Mouse (Mus musculus): ENCODE measurements around the gene Mettl2. TPM values are rescaled to one million over a fixed set of nuclear protein-coding genes. Genes with fewer than 3 reads are reported as not detected.

The Mettl2 gene
- polyA plus RNA-seq, 1 experiment from 2014 or later: 31.9 TPM

DNA sequence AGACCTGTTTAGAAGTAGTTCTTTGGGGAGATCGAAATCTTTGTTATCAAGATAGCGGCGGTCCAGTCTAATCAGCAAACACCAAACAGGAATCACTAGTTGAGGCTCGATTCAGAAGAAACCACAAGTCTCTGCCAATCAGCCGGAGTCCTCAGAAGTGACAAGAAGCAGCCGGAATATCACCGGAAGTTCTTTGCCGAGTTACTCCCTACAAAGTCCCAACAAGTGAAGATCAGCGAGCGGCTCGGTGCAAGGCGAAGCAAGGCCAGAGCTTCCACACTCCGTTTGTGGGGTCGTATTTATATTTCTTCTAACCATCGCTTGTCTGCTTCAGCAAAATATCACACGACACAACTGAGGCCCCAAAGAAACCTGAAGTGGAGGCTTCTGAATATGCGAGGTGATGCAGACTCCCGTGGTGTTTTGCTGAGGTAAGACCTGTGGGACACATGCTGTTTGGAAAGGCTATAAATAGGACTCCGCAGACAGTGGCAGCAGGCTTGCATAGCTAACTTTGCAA is 30.6 kb downstream of the Mettl2 start:
- Histone ChIP-seq H3K4me2 (no peak overlapping the region), H3K9me3 (replicated peaks) (no peaks in the 10 kb centered on the region), H3K9ac (no peak overlapping the region), H3K27me3 (no peaks in the 10 kb centered on the region; the same call in 1 of the 2 replicates), H3K4me1 (peaks cover 9% of the 10 kb centered on the region), H3K36me3 (ENCODE audit: poor library complexity, severe bottlenecking) (no peaks in the 10 kb centered on the region), H3K27ac (no peak overlapping the region), H3K4me3 (no peak overlapping the region)
- ATAC-seq: no peak
- WGBS: 88% methylated on average over 19 of the region's 19 CpGs

DNA sequence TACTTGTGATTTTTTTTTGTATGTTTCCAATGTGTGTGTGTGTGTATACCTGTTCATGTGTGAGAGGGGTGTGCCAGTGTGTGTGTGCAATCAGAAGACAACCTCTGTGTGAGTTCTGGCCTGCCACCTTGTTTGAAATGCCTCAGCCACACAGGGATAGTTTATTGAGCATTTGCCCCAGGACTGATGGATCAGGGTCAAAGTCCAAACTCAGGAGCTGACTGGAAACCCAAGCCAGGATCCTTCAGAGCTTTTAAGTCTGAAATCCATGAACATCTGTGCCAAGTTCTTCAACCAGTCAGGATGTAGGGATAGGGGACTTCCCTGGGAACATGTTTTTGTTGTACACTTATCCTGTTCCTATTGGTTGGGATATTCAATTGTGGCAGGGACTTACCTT is 31.8 kb downstream of the Mettl2 start:
- H3K9me3 ChIP-seq (replicated peaks): peaks cover 8% of the 10 kb centered on the region; the same call in 1 of the 2 replicates
- H3K27me3 ChIP-seq: no peaks in the 10 kb centered on the region; the same call in 1 of the 2 replicates
- H3K4me1 ChIP-seq: peaks cover 7% of the 10 kb centered on the region
- H3K9ac ChIP-seq: no peak overlapping the region
- ATAC-seq: no peak
- no peaks in the 10 kb centered on the region for H3K36me3 ChIP-seq (ENCODE audit: poor library complexity, severe bottlenecking)
- H3K27ac ChIP-seq: no peak overlapping the region
- no peak overlapping the region for H3K4me2 ChIP-seq
- H3K4me3 ChIP-seq: no peak overlapping the region

DNA sequence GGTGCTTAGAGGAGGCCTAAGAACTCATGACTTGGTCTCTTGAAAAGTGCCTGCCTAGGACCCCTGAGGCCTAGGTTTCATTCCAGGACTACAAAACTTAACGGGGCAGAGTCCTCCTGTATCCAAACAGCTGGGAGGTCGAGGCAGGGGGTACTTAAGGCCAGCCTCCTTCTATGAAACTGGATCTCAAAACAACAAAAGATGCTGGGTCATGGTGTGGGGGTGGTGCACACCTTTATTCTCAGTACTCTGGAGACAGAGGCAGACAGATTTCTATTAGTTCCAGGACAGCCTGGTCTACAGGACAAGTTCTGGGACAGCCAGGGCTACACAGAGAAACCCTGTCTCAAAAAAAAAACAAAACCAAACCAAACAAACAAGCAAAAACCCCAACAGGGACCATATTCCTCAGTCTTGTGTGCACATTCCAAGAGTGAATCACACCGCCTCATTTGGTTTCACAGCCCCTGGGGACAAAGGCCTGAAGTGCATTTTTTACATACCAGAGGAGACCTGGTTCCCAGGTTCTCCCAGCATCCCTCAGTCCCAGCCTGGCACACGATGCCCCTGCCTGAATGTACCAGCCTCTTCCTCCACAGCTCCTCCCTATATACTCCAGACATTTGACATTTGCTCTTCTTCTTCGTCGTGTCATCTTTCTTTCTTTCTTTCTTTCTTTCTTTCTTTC is 33.6 kb downstream of the Mettl2 start:
- 58% methylated on average over 6 of the region's 6 CpGs for WGBS
- Histone ChIP-seq H3K9me3 (replicated peaks) (peaks cover 12% of the 10 kb centered on the region), H3K9ac (no peak overlapping the region), H3K27me3 (no peaks in the 10 kb centered on the region; the same call in 1 of the 2 replicates), H3K4me2 (no peak overlapping the region), H3K36me3 (ENCODE audit: poor library complexity, severe bottlenecking) (no peaks in the 10 kb centered on the region), H3K4me1 (no peaks in the 10 kb centered on the region), H3K27ac (no peak overlapping the region), H3K4me3 (no peak overlapping the region)
- no peak for ATAC-seq

DNA sequence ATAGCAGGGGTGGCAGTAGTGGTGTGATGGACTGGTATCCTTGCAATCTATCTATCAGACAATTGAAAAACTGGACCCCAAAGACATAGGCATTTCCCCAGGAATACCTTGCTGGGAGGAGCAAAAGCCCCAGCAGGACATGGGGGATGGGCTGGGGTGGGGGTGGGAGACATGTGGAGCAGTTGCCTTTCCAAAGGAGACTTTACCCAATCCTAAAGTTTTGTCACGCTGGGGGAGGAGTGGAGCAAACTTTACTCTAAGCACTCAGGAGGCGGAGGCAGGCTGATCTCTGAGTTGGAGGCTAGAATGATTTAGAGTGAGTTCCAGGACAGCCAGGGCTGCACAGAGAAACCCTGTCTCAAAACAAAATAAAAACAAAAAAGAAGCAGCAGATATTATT is 35.2 kb downstream of the Mettl2 start:
- Histone ChIP-seq H3K4me3 (no peak overlapping the region), H3K27me3 (no peaks in the 10 kb centered on the region), H3K9ac (no peak overlapping the region), H3K27ac (no peak overlapping the region), H3K9me3 (replicated peaks) (peaks cover 21% of the 10 kb centered on the region), H3K36me3 (ENCODE audit: poor library complexity, severe bottlenecking) (no peaks in the 10 kb centered on the region), H3K4me1 (no peaks in the 10 kb centered on the region), H3K4me2 (no peak overlapping the region)
- 88% methylated on average over 2 of the region's 2 CpGs for WGBS
- ATAC-seq: no peak

DNA sequence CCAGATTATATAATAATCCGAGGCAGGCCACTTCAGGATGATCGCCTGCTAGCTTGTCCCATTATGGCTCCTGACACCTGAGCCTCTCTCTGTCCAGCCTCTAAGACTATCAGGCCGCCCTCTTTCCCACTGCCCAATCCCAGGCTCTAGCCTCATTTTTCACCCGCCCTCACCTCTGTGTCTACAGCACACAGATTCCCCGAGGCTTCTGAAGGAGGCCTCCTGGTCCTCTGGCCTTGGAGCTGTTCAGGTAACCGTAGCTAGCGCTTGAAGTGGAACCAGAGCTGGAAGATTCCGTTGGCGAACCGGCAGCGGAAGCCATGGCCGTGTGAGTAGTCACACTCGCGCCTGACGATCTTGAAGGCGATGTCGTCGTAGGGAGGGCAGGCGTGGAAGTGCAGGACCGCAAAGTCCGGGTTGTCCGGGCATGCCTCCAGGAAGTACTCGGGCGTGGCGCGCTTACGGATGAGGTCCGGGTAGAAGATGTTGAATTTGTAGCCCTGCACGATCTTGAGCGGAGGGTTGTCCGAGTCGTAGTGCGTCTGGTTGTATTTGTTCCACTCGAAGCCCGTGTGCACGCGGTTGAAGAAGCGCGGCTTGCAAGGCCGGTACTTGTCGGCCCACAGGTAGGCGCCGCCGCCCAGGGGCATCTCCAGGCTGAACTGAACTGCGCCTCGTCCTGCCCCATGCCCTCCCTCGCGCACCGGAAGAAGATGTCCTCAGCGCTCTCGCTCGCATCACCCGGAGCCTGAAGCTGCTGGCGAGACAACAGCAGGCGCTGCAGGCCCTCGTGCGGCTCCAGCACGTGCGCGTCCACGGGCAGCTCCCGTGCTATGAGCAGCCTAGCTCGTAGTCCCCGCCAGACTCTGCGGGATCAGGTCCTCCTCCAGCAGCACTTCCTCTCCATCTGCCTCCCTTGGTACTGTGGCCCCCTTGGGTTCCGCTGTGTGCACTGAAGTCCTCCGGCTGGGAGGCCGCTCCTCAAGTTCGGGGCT is 38.6 kb downstream of the Mettl2 start:
- Histone ChIP-seq H3K27ac (no peak overlapping the region), H3K36me3 (ENCODE audit: poor library complexity, severe bottlenecking) (no peaks in the 10 kb centered on the region), H3K4me3 (no peak overlapping the region), H3K27me3 (no peaks in the 10 kb centered on the region), H3K4me1 (no peaks in the 10 kb centered on the region), H3K9me3 (replicated peaks) (peaks cover 21% of the 10 kb centered on the region), H3K9ac (no peak overlapping the region), H3K4me2 (no peak overlapping the region)
- ATAC-seq: no peak
- 86% methylated on average over 69 of the region's 69 CpGs for WGBS

DNA sequence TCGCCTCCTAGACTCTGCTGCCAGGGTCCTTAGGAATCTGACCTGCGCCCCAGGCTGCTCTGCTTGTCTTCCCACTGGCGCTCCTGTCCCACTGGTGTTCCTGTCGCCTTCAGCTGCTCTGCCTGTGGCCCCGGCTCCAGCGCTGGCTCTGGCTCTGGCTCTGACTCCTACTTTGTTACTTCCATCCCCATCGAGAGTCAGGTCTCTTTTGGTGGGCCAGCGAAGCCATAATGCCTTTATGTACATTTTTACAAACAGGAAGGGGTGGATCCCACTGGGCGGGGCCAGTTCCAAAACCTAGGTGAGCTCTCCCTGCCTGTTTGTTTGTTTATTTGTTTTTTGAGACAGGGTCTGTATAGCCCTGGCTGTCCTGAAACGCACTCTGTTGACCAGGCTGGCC is 40.6 kb downstream of the Mettl2 start:
- Histone ChIP-seq H3K9me3 (replicated peaks) (peaks cover 21% of the 10 kb centered on the region), H3K4me3 (no peak overlapping the region), H3K36me3 (ENCODE audit: poor library complexity, severe bottlenecking) (no peaks in the 10 kb centered on the region), H3K27ac (no peak overlapping the region), H3K27me3 (no peaks in the 10 kb centered on the region), H3K4me1 (no peaks in the 10 kb centered on the region), H3K9ac (no peak overlapping the region), H3K4me2 (no peak overlapping the region)
- no peak for ATAC-seq
- WGBS: 92% methylated on average over 10 of the region's 10 CpGs

DNA sequence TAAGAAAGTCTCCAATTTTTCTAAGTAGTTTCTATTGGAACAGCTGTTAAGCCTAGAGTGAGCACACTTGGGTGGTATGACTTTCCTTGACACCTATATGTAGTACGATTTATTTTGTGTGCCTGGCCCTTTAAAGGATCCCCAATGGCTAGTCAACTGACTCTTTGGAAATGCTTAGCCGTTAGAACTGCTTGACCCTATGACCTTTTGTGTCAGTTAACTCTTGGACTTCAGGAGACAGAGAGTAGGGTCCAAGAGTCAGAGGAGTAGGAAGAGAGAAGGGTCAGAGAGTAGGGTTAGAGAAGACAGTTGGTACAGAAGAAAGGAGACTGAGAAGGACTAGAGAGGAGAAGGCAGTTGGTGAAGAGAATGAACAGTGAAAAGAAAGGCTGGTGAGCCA is 52.3 kb downstream of the Mettl2 start, which contains the start of gene Tlk2:
Gene Tlk2 (plus strand): TSS at position 292 of the 400 bp plus-strand sequence.
- 53% methylated on average over 2 of the region's 2 CpGs for WGBS
- Histone ChIP-seq H3K4me1 (peaks cover 22% of the 10 kb centered on the region), H3K9ac (no peak within 1 kb of the TSS), H3K27me3 (no peaks in the 10 kb centered on the region), H3K4me2 (peak within 1 kb of the TSS; percentile 77), H3K9me3 (replicated peaks) (no peaks in the 10 kb centered on the region), H3K36me3 (ENCODE audit: poor library complexity, severe bottlenecking) (peaks cover 12% of the 10 kb centered on the region; the same call in 1 of the 2 replicates), H3K27ac (0 out of 2 replicates have a peak within 1 kb of the TSS, but pooled peaks have one; percentile 19), H3K4me3 (peak within 1 kb of the TSS; percentile 93)
- no peak for ATAC-seq

DNA sequence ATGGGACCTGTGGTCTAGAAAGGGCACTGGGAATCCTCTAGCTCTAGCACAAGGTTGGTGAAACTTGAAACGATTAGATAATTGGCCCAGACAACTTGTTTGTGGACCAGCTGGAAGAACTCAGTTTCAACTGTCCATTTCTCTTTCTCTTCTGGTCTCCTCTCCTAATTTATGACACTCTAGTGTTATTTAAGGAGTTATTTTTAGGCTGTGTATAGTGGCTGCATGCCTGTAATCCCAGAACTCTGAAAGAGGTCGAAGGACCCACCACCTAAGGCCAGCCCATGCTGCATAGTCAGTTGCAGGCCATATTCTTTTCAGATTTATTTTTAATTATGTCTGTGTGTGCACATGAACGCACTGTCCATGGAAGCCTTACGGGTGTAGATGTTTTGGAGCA is 53.3 kb downstream of the Mettl2 start:
- Histone ChIP-seq H3K4me1 (peaks cover 22% of the 10 kb centered on the region), H3K9me3 (replicated peaks) (no peaks in the 10 kb centered on the region), H3K27me3 (no peaks in the 10 kb centered on the region), H3K27ac (peak overlapping the region; percentile 19; the same call in 1 of the 2 replicates), H3K4me2 (peak overlapping the region; percentile 77), H3K9ac (no peak overlapping the region), H3K4me3 (peak overlapping the region; percentile 93), H3K36me3 (ENCODE audit: poor library complexity, severe bottlenecking) (peaks cover 17% of the 10 kb centered on the region)
- no peak for ATAC-seq
- 96% methylated on average over 4 of the region's 4 CpGs for WGBS

DNA sequence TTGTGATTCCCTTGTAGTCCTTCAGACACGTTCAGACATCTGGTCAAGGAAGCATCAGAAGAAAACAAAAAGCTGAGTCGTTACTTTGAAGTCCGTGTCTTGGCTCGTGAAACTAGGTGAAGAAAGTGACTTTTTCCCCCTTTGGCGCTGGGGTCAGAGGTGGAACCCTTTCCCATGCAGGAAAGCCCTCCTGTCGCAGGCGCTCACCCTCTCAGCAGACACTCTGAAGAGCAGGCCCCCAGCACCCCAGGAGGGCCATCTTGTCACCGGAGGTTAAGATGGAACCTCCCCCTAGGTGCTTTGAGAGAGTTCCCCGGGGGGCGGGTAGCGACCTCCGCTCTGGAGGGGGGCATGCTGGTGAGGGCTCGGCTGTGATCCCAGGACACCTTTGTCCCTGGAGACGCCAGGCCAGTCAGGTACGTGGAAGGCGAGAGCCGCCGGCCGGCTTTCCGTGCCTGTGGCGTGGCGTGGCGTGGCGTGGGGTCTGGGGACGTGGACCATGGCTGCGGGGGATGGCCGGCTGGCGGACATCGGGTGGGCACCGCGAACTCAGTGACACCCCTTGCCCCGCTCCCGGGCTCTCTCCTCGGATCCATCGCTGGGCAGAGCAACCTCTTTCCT is 54.4 kb downstream of the Mettl2 start:
- H3K27me3 ChIP-seq: no peaks in the 10 kb centered on the region
- WGBS: under 1% methylated on average over 35 of the region's 35 CpGs

DNA sequence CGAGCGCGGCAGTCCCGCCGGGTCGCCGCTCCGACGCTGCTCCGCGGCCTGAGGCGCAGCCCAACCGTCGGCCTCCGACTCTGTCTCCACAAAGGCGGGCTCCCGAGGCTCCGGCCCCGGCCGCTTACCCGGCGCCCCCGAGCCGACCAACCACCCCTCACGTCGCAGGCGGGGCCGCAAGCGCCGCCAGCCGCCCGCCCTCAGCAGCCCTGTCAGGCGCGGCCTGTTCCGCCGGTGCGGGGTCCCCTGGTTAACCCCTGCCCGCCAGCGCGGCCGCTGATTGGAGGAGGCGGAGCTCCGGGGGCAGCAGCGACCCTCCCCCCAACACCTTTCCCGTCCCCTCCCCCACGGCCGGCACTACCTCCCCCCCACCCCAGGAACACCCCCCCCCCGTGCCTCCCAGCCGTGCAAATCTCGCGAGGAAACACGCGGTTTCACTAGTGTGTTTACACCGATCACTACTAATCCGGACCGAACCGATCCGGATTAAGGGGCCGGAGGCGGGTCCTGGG is 55.0 kb downstream of the Mettl2 start:
- H3K4me1 ChIP-seq: peaks cover 22% of the 10 kb centered on the region
- peak overlapping the region; percentile 99 for H3K9ac ChIP-seq
- peak overlapping the region; percentile 77 for H3K4me2 ChIP-seq
- H3K9me3 ChIP-seq (replicated peaks): no peaks in the 10 kb centered on the region
- peak; percentile 97 for ATAC-seq
- H3K36me3 ChIP-seq (ENCODE audit: poor library complexity, severe bottlenecking): peaks cover 30% of the 10 kb centered on the region
- peak overlapping the region; percentile 93 for H3K27ac ChIP-seq
- WGBS: under 1% methylated on average over 50 of the region's 60 CpGs
- peak overlapping the region; percentile 93 for H3K4me3 ChIP-seq
- H3K27me3 ChIP-seq: no peaks in the 10 kb centered on the region

More for the DNA sequence above, 54.4 kb downstream of the Mettl2 start:
- Histone ChIP-seq H3K4me2 (peak overlapping the region; percentile 77), H3K4me1 (peaks cover 22% of the 10 kb centered on the region), H3K27ac (peak overlapping the region; percentile 93), H3K9ac (peak overlapping the region; percentile 99), H3K4me3 (peak overlapping the region; percentile 93), H3K9me3 (replicated peaks) (no peaks in the 10 kb centered on the region), H3K36me3 (ENCODE audit: poor library complexity, severe bottlenecking) (peaks cover 25% of the 10 kb centered on the region)
- no peak; the same call in none of the 2 replicates for ATAC-seq

DNA sequence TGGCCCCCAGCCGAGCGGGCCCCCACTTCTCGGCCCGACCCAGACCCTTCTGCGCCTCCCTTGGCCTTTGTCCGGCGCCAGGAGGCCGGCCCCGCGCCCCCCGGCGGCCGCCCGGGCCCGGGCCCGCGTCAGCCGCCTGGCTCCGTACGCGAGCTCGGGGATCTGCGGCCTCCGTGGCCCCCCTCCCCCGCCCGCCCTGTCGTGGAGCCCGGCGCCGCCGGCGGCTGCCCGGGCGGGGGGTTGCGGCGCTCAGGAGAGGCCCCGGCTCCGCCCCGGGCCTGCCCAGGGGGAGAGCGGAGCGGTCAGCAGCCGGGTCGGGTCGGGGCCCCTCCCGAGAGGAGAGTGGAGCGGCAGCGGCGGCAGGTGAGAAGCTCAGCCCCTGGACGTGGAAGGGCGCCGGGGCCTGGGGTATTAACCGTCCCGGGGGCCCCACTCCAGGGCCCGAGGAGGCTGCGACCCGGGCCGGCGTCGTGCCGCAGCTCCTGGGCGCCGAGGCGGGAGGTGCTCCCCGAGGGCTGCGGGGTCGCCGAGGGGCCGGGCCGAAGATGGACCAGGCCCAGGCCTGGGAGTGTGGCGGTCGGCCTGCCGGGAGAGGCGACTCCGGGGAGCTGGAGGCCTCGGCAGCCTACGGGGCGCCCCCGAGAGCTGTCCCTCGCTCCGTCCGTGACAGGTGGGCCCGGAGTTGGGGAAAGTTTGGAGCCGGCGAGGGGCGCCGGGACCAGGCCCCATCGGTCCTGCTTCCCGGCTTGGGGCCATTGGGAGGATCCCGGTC is 55.6 kb downstream of the Mettl2 start:
- H3K9me3 ChIP-seq (replicated peaks): no peaks in the 10 kb centered on the region
- peaks cover 22% of the 10 kb centered on the region for H3K4me1 ChIP-seq
- ATAC-seq: peak; percentile 76
- H3K9ac ChIP-seq: peak overlapping the region; percentile 99
- no peaks in the 10 kb centered on the region for H3K27me3 ChIP-seq
- H3K27ac ChIP-seq: peak overlapping the region; percentile 93
- H3K36me3 ChIP-seq (ENCODE audit: poor library complexity, severe bottlenecking): peaks cover 26% of the 10 kb centered on the region
- H3K4me2 ChIP-seq: peak overlapping the region; percentile 70
- peak overlapping the region; percentile 93 for H3K4me3 ChIP-seq
- under 1% methylated on average over 38 of the region's 89 CpGs for WGBS

Data from forebrain, embryonic 13.5 days (tissue).